Mouse (Mus musculus) intestine, postnatal 0 days (tissue): ENCODE data around the gene Adamts12. TPM values are rescaled to one million over a fixed set of nuclear protein-coding genes. Genes with fewer than 3 reads are reported as not detected.

Source experiments
- ATAC-seq: fragments of 200-750 bp; cut with Nextera tagmentation; 2 replicates; pipeline ENCODE4 v1.8.0; 2017; ENCODE audit warnings: mild to moderate bottlenecking, moderate TSS enrichment, moderate library complexity
- H3K27ac ChIP-seq: fragments of 300-500 bp; sonication (generic); 2 replicates; pipeline ENCODE4 v1.5.1; 2014; ENCODE audit warnings: mild to moderate bottlenecking, low read depth, low read length, moderate library complexity
- H3K27me3 ChIP-seq: fragments of 300-500 bp; sonication (generic); replicated peaks from 2 replicates; pipeline ENCODE4 v1.6.1; 2014; ENCODE audit warnings: low read length, mixed read lengths; ENCODE audit not compliant: control insufficient read depth, insufficient read depth
- H3K36me3 ChIP-seq: fragments of 300-500 bp; sonication (generic); 2 replicates; pipeline ENCODE4 v1.6.1; 2014; ENCODE audit warnings: mild to moderate bottlenecking, moderate library complexity; ENCODE audit not compliant: control insufficient read depth, insufficient read depth
- H3K4me1 ChIP-seq: fragments of 300-500 bp; sonication (generic); replicated peaks from 2 replicates; pipeline ENCODE4 v1.6.1; 2014; ENCODE audit warnings: antibody characterized with exemption, low read length, mixed read lengths; ENCODE audit not compliant: control insufficient read depth, insufficient read depth
- H3K4me2 ChIP-seq: fragments of 300-500 bp; sonication (generic); replicated peaks from 2 replicates; pipeline ENCODE4 v1.6.1; 2014; ENCODE audit warnings: low read depth, mild to moderate bottlenecking, moderate library complexity
- H3K4me3 ChIP-seq: fragments of 300-500 bp; sonication (generic); 2 replicates; pipeline ENCODE4 v1.5.1; 2014; ENCODE audit warnings: low read depth, low read length
- H3K9ac ChIP-seq: fragments of 300-500 bp; sonication (generic); 2 replicates; pipeline ENCODE4 v1.6.1; 2014; ENCODE audit warnings: mild to moderate bottlenecking, low read depth, low read length
- H3K9me3 ChIP-seq: fragments of 300-500 bp; sonication (generic); 2 replicates; pipeline ENCODE4 v1.6.1; 2016; ENCODE audit warnings: mixed run types; ENCODE audit not compliant: control insufficient read depth
- CTCF ChIP-seq: sonication (generic); IDR thresholded peaks from 2 replicates; pipeline ENCODE4 v1.5.1; 2016; ENCODE audit warnings: low read depth, mild to moderate bottlenecking, control low read depth, antibody characterized with exemption, moderate library complexity
- WGBS: fragments of 180-500 bp; shearing (Covaris S2); extraction: QIAGEN DNeasy Blood & Tissue Kit; methylation state at CpG from one replicate; pipeline ENCODE4 v1.1.7; 2014; 5-methylcytosine and 5-hydroxymethylcytosine counted together
- polyA plus RNA-seq: library from polyadenylated mRNA; unstranded; fragments of >200 nt; fragmentation: Nextera tagmentation; extraction: Ambion mirVana; gene quantifications from 2 replicates; pipeline ENCODE4 v1.2.1, GENCODE M21; 2015

The Adamts12 gene
- polyA plus RNA-seq, 1 experiment from 2014 or later = 0.70 TPM

DNA sequence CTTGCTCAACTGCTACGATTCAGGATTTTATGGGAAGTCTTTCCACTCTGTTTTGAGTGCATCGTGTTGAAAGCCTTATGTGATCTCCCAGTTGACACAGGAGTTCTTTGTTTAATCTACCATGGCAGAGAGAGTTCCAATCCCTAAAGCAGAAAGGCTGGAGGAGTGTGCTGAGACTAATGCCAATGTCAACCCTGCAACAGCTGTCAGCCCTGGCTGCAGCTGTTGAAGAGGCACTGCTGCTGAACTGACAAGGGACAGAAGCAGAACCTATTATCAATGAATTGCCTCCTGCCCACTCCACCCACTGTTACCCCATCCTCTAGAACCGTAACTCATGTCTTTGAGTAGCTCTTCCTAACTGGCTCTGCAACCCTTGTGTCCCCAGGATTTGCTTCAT, 101.3 kb downstream of the Adamts12 start:
- no peak overlapping the region for H3K27ac ChIP-seq
- no peak overlapping the region for H3K4me2 ChIP-seq
- no peaks in the 10 kb centered on the region for H3K4me1 ChIP-seq
- 39% methylated on average over 3 of the region's 3 CpGs for WGBS
- TF ChIP-seq CTCF = no peak
- H3K36me3 ChIP-seq = no peaks in the 10 kb centered on the region
- H3K4me3 ChIP-seq = no peak overlapping the region
- no peak for ATAC-seq
- H3K9ac ChIP-seq = no peak overlapping the region
- no peaks in the 10 kb centered on the region for H3K9me3 ChIP-seq
- H3K27me3 ChIP-seq = no peaks in the 10 kb centered on the region

DNA sequence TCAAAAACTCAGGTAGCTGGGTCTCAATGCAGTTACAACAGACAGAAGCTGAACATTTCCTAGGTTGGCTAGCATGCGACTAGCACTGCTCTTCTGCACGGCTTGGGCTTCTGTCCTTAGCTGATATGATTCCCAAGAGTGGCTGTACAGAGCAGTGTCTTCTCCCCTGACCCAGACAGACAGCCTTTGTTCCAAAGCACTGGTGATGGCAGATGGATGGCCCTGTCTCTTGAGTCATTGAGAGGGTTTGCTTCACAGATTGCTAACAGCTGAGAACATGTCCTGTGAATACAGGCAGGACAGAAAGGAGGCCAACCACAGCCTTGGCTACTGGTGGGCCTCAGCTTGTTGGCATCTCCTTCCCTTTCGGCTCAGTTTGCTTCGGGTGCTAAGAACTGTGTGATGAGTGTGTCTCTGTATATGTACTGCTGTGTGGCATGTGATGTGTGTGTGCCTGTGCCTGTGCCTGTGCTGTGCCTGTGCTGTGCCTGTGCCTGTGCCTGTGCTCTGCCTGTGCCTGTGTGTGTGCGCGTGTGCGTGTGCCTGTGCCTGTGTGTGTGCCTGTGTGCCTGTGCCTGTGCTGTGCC, 109.4 kb downstream of the Adamts12 start:
- Histone ChIP-seq H3K4me2 (no peak overlapping the region), H3K4me1 (no peaks in the 10 kb centered on the region), H3K9me3 (no peaks in the 10 kb centered on the region), H3K27me3 (no peaks in the 10 kb centered on the region), H3K27ac (no peak overlapping the region), H3K4me3 (no peak overlapping the region), H3K9ac (no peak overlapping the region), H3K36me3 (no peaks in the 10 kb centered on the region)
- no peak for ATAC-seq
- TF ChIP-seq CTCF = no peak
- WGBS = 92% methylated on average over 7 of the region's 7 CpGs

DNA sequence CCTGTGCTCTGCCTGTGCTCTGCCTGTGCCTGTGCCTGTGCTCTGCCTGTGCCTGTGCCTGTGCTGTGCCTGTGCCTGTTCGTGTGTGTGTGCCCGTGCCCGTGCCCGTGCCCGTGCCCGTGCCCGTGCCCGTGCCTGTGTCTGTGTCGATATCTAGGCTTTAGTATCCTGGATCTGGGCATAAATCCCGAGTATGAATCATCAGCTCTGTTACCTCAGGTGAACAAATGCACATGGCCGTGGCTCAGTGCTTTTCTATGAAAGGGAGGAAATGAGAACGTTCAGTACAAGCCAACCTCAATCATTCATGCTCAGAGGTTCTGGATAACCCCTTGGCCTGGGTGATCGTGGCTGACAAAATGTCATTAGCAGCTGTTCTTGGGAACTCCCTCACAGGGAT, 110.3 kb downstream of the Adamts12 start:
- H3K36me3 ChIP-seq = no peaks in the 10 kb centered on the region
- no peak for ATAC-seq
- no peak overlapping the region for H3K27ac ChIP-seq
- TF ChIP-seq CTCF = no peak
- no peak overlapping the region for H3K4me3 ChIP-seq
- H3K9me3 ChIP-seq = no peaks in the 10 kb centered on the region
- H3K4me2 ChIP-seq = no peak overlapping the region
- no peak overlapping the region for H3K9ac ChIP-seq
- no peaks in the 10 kb centered on the region for H3K4me1 ChIP-seq
- no peaks in the 10 kb centered on the region for H3K27me3 ChIP-seq
- WGBS = 89% methylated on average over 13 of the region's 13 CpGs

DNA sequence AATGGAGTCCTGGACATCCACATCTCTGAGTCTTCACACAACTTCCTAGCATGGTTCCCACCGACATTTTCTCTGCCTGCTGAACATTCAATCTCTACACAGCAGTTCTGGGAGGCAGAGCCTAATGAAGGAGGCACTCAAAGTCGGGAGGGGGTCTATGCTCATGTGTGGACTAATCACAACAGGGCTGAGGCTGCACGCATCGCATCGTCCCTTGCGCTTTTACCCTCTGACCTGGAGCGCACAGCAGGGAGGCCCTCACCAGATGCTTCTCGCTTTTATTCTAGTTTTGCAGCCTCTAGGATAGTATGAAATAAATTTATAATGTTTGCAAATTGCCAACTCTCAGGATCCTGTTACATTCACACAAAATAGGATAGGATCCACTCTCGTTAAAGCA, 112.9 kb downstream of the Adamts12 start:
- TF ChIP-seq CTCF = no peak
- H3K4me2 ChIP-seq = no peak overlapping the region
- H3K27me3 ChIP-seq = no peaks in the 10 kb centered on the region
- no peak overlapping the region for H3K9ac ChIP-seq
- ATAC-seq = no peak
- H3K4me3 ChIP-seq = no peak overlapping the region
- 62% methylated on average over 9 of the region's 9 CpGs for WGBS
- no peaks in the 10 kb centered on the region for H3K4me1 ChIP-seq
- H3K27ac ChIP-seq = no peak overlapping the region
- H3K36me3 ChIP-seq = no peaks in the 10 kb centered on the region
- no peaks in the 10 kb centered on the region for H3K9me3 ChIP-seq

DNA sequence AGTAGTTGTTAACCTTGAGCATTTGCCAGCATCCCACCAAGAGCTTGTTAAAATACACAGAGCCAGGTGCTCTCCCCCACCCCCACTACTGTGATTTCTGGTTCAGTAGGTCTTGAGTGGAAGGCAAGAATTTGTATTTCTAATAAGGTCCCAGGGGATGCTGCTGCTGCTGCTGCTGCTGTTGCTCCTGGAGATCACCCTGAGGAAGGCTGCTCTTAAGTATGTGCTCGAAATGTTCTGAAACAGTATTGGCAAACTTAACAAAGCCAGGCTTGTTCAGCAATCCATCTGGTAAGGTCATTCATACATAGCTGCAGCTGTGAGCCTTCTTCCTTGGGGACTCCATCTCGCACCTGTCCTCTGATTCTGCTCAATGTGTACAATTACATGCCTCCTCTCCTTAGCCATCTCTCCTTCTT, 115.2 kb downstream of the Adamts12 start:
- Histone ChIP-seq H3K9me3 (no peaks in the 10 kb centered on the region), H3K4me1 (no peaks in the 10 kb centered on the region), H3K36me3 (no peaks in the 10 kb centered on the region), H3K4me2 (no peak overlapping the region), H3K27ac (no peak overlapping the region), H3K9ac (no peak overlapping the region), H3K4me3 (no peak overlapping the region), H3K27me3 (no peaks in the 10 kb centered on the region)
- no peak for ATAC-seq
- WGBS = 73% methylated on average over 2 of the region's 2 CpGs
- TF ChIP-seq CTCF = no peak

DNA sequence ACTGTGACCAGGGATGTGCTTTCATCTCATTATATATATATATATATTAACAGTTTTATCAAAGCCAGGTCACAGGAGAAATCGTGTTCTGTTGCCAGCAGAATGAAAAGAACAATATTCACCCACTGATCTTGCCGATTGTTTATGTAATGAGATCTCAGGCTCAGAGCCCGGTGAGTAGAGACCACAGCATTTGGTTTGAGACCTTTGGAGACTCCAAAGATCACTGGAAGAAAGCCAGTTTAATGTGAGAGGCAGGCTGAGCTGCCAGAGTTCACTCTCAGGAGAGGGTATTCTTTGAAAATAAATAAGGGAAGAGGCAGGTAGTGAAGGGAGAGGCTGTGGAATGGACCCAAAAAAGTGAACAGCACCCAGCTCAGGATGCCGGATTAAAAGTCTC, 122.1 kb downstream of the Adamts12 start:
- no peak overlapping the region for H3K4me3 ChIP-seq
- H3K9me3 ChIP-seq = no peaks in the 10 kb centered on the region
- no peak overlapping the region for H3K27ac ChIP-seq
- WGBS = 66% methylated on average over 4 of the region's 4 CpGs
- no peaks in the 10 kb centered on the region for H3K27me3 ChIP-seq
- H3K4me2 ChIP-seq = no peak overlapping the region
- H3K36me3 ChIP-seq = no peaks in the 10 kb centered on the region
- no peak for ATAC-seq
- H3K4me1 ChIP-seq = no peaks in the 10 kb centered on the region
- no peak for TF ChIP-seq CTCF
- H3K9ac ChIP-seq = no peak overlapping the region

DNA sequence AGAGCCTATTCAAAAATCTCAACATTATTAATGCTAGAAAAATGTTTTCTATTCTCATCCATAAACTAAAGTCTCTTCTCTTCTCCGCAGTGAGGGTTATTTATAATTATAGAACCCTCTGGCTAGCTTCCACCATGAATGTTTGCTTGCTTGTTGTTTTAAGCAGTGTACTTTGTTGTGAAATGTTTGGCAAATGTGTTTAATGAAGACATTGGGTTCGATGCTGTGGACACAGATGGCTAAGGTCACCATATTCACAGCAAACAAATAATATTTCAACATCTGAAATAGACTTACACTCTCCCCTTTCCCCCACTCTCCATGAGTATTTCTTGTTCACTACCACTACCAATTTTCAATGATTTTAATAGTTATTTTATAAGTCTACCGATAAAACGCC, 125.9 kb downstream of the Adamts12 start:
- Histone ChIP-seq H3K4me3 (no peak overlapping the region), H3K4me1 (no peaks in the 10 kb centered on the region), H3K9me3 (no peaks in the 10 kb centered on the region), H3K27ac (no peak overlapping the region), H3K9ac (no peak overlapping the region), H3K27me3 (no peaks in the 10 kb centered on the region), H3K4me2 (no peak overlapping the region), H3K36me3 (no peaks in the 10 kb centered on the region)
- no peak for ATAC-seq
- no peak for TF ChIP-seq CTCF
- 72% methylated on average over 4 of the region's 4 CpGs for WGBS
